Mouse (Mus musculus): ENCODE results near the gene Vmn1r229. TPM values are rescaled to one million over a fixed set of nuclear protein-coding genes. Genes with fewer than 3 reads are reported as not detected.

The Vmn1r229 gene
- under 1 TPM in 2 of 3 experiments, not detected in 1; 0.04 TPM for polyA plus RNA-seq (2017; shearing (Covaris generic))

DNA sequence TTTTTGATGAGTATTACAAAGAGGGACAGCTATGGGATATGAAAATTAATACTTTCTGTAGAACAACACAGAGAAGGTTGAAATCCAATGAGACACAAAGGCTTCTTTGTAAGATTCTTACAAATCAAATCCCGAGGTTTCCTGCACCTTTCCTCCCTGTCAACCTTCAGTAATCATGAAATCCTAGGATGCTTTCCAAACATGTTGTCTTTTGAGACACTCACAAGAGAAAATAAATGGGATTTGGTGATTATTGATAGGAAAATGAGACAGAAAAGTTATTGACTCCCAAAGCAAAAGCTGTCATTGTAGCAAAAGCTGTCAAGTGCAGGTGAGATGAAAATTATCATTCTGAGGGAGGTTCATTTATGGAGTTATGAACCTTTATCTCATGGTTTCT is at the start of gene Vmn1r229:
Gene Vmn1r229 (plus strand): TSS at position 301 of the 400 bp plus-strand sequence.
- ATAC-seq, result no peak

GRCm38 (mm10) chr17:20786057-20786456 is 25.3 kb upstream of the Vmn1r229 start, which contains the start of gene Vmn1r228:
Gene Vmn1r228, minus strand, starts transcription at chr17:20786157.
- ATAC-seq, result no peak

- ATAC-seq, result no peak
Measured at GRCm38 (mm10) chr17:20840144-20840543, 28.8 kb downstream of the Vmn1r229 start, which contains the start of gene Vmn1r230. Gene Vmn1r230, plus strand, starts transcription at chr17:20840444.

Other genes starting within 250 kb of the Vmn1r229 start
- not detected for gene Vmn2r109, start 246.8 kb upstream of the Vmn1r229 start, polyA plus RNA-seq (2017; shearing (Covaris generic))
- not detected for gene Vmn2r110, start 215.1 kb upstream of the Vmn1r229 start, polyA plus RNA-seq (2017; shearing (Covaris generic))
- not detected for gene Fpr-rs3, start 186.7 kb upstream of the Vmn1r229 start, polyA plus RNA-seq (2017; shearing (Covaris generic))
- not detected for gene Vmn1r226, start 128.7 kb upstream of the Vmn1r229 start, polyA plus RNA-seq (2017; shearing (Covaris generic))
- gene Vmn1r227, start 81.7 kb upstream of the Vmn1r229 start, polyA plus RNA-seq (2017; shearing (Covaris generic)), result not detected
- gene Vmn1r228, start 25.4 kb upstream of the Vmn1r229 start, polyA plus RNA-seq (2017; shearing (Covaris generic)), result not detected
- not detected for gene Vmn1r230, start 28.9 kb downstream of the Vmn1r229 start, polyA plus RNA-seq (2017; shearing (Covaris generic))
- gene Vmn1r231, start 93.5 kb downstream of the Vmn1r229 start, polyA plus RNA-seq (2017; shearing (Covaris generic)), result under 1 TPM in 1 of 3 experiments, not detected in 2; 0.16 TPM
- not detected for gene Vmn1r232, start 108.2 kb downstream of the Vmn1r229 start, polyA plus RNA-seq (2017; shearing (Covaris generic))
- 100 to 1,000 TPM; 187 to 252 (median 198) TPM for gene Ppp2r1a, start 133.8 kb downstream of the Vmn1r229 start, polyA plus RNA-seq (2017; shearing (Covaris generic))
- gene Vmn1r233, start 184.9 kb downstream of the Vmn1r229 start, polyA plus RNA-seq (2017; shearing (Covaris generic)), result under 1 TPM in 2 of 3 experiments, not detected in 1; 0.09 to 0.12 TPM
- 10 to 100 TPM; 17.0 to 25.8 (median 23.2) TPM for gene Zfp160, start 197.3 kb downstream of the Vmn1r229 start, polyA plus RNA-seq (2017; shearing (Covaris generic))

All from inflammation-experienced regulatory T-cells, adult 6 months (primary cell).